Mouse (Mus musculus): ENCODE measurements around the gene Dab2.

DNA sequence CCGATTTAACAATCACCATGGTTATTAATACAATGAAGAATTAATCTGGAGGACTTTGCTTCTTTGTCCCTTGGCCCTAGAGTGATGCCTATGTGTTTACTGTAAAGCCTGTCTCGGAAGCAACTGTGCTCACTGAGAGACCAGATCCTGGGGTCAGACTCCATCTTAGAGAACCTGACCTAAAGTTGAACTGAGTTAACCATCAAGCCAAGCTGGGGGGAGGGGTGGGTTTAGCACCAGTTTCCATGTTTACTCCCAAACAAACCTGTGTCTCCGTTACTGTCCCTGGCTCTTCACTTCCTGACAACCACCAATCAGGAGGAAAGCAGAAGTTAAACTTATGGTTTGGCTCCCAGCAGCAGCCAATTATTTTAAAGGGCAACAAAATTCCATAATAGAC is 184.0 kb downstream of the Dab2 start:
- no peak for TF ChIP-seq CTCF (IDR thresholded peaks at IDR 0.05; ENCODE audit: extremely low read depth, insufficient read depth, low read length)
- TF ChIP-seq POLR2A (IDR thresholded peaks at IDR 0.05; ENCODE audit: extremely low read depth, insufficient read depth, low read length), result no peak
